Comparison of ENCODE assay signal across 33 mouse cellular contexts in the genomic region with DNA sequence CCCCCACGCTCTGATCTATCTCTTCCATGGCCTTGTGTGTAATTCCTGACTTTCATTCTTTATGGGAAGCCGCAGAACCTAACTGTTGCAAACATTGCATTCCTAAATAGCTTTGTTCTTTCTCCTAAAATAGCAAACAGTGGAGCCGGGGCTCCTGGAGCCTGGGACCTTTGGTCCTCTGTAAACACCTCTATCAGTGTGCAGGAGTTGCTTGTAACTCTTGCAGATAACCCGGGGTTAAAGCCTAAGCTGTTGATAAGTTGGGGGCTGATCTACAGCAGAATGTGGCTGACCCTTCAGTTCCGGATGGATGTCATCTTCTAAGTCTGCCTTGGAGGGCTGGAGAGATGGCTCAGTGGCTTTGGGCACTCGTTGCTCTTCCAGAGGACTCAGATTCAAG. TPM values are rescaled to one million over a fixed set of nuclear protein-coding genes. Genes with fewer than 3 reads are reported as not detected.
DNase-seq lines count a peak whose midpoint lies in the region; ATAC-seq lines count a peak whose summit lies in the region.
"Had no signal": no experiment of that assay in that cellular context is flagged by ENCODE, and none has a peak within 500 bp of the region (broad histone marks: within the 10 kb centered on the region; RNA-seq: fewer than 3 reads in every experiment).

No protein-coding gene starts in this region.

- peak overlapping the region; percentile 50 for H3K9ac ChIP-seq in heart, embryonic 13.5 days
- H3K9ac ChIP-seq in intestine, embryonic 15.5 days = no peak overlapping the region
- H3K9ac ChIP-seq in liver, embryonic 16.5 days (ENCODE audit: low read depth, low read length) = no peak overlapping the region
- H3K9ac ChIP-seq: hindbrain, embryonic 14.5 days; limb, embryonic 13.5 days; lung, embryonic 14.5 days had no signal

- no peaks in the 10 kb centered on the region for H3K27me3 ChIP-seq in heart, embryonic 13.5 days (replicated peaks)
- no peaks in the 10 kb centered on the region for H3K27me3 ChIP-seq in intestine, embryonic 15.5 days (replicated peaks)
- H3K27me3 ChIP-seq in liver, embryonic 16.5 days (ENCODE audit: control insufficient read depth, insufficient read depth, low read depth, low read length) = no peaks in the 10 kb centered on the region
- H3K27me3 ChIP-seq: CH12.LX; limb, embryonic 13.5 days; Patski had no signal

- H3K36me3 ChIP-seq in heart, embryonic 13.5 days = peaks cover 90% of the 10 kb centered on the region
- peaks cover 15% of the 10 kb centered on the region for H3K36me3 ChIP-seq in intestine, embryonic 15.5 days
- peaks cover 5% of the 10 kb centered on the region; the same call in 1 of the 2 replicates for H3K36me3 ChIP-seq in liver, embryonic 16.5 days (ENCODE audit: control insufficient read depth, insufficient read depth)

- peaks cover 6% of the 10 kb centered on the region; the same call in 1 of the 2 replicates for H3K9me3 ChIP-seq in heart, embryonic 13.5 days
- H3K9me3 ChIP-seq in intestine, embryonic 15.5 days = no peaks in the 10 kb centered on the region
- H3K9me3 ChIP-seq in liver, embryonic 16.5 days (replicated peaks; ENCODE audit: control insufficient read depth, low read length) = no peaks in the 10 kb centered on the region
- H3K9me3 ChIP-seq: forebrain, embryonic 10.5 days; G1E; limb, embryonic 13.5 days had no signal

- peak overlapping the region; percentile 30 for H3K4me2 ChIP-seq in heart, embryonic 13.5 days
- peak overlapping the region; percentile 20 for H3K4me2 ChIP-seq in intestine, embryonic 15.5 days (replicated peaks)
- peak overlapping the region; percentile 32; the same call in 1 of the 2 replicates for H3K4me2 ChIP-seq in liver, embryonic 16.5 days (ENCODE audit: low read depth, low read length)
- H3K4me2 ChIP-seq: hindbrain, embryonic 14.5 days; limb, embryonic 13.5 days; lung, embryonic 14.5 days had no signal

- H3K4me1 ChIP-seq in heart, embryonic 13.5 days = peaks cover 20% of the 10 kb centered on the region
- no peaks in the 10 kb centered on the region for H3K4me1 ChIP-seq in intestine, embryonic 15.5 days (replicated peaks)
- peaks cover 28% of the 10 kb centered on the region for H3K4me1 ChIP-seq in liver, embryonic 16.5 days (ENCODE audit: control insufficient read depth, low read depth, low read length)
- H3K4me1 ChIP-seq: embryonic facial prominence, embryonic 10.5 days; forebrain, embryonic 10.5 days; limb, embryonic 13.5 days had no signal

- DNase-seq in heart, adult 9 months (ENCODE audit: low spot score in 2 of 2) = no peak
- DNase-seq in liver = peak; percentile 37
- DNase-seq in embryo, embryonic 11 days = no peak
- DNase-seq: cerebellum, adult 11 months; cerebellum, adult 9-11 months; gastrocnemius, postnatal 25 days; heart, postnatal 14 days; kidney, adult 9 months; kidney, postnatal 36 days; lung, embryonic 14.5 days; midbrain, embryonic 14.5 days had no signal

- peak overlapping the region; percentile 67 for H3K27ac ChIP-seq in heart, embryonic 13.5 days (replicated peaks)
- H3K27ac ChIP-seq in intestine, embryonic 15.5 days = 0 out of 2 replicates have a peak overlapping the region, but pooled peaks have one; percentile 28
- H3K27ac ChIP-seq in liver, embryonic 16.5 days (ENCODE audit: low read length) = peak overlapping the region; percentile 83
- H3K27ac ChIP-seq: embryonic facial prominence, embryonic 10.5 days; forebrain, embryonic 10.5 days; hindbrain, embryonic 14.5 days; limb, embryonic 13.5 days had no signal

- 18% methylated on average over 6 of the region's 6 CpGs for WGBS in heart, embryonic 13.5 days
- 32% methylated on average over 6 of the region's 6 CpGs for WGBS in intestine, embryonic 15.5 days
- 27% methylated on average over 6 of the region's 6 CpGs for WGBS in liver, embryonic 16.5 days (ENCODE audit: insufficient replicate concordance)

- no peak overlapping the region for H3K4me3 ChIP-seq in heart, embryonic 13.5 days
- H3K4me3 ChIP-seq in intestine, embryonic 15.5 days (replicated peaks) = no peak overlapping the region
- H3K4me3 ChIP-seq in liver, embryonic 16.5 days (ENCODE audit: low read depth, low read length) = no peak overlapping the region
- H3K4me3 ChIP-seq: embryonic facial prominence, embryonic 10.5 days; forebrain, embryonic 10.5 days; limb, embryonic 13.5 days had no signal

- no peak for ATAC-seq in heart, embryonic 13.5 days (ENCODE audit: extremely low read depth, insufficient number of reproducible peaks, low FRiP score, low TSS enrichment)
- peak; percentile 64 for ATAC-seq in intestine, embryonic 15.5 days
- ATAC-seq in liver, embryonic 16.5 days (ENCODE audit: low read depth) = peak; percentile 59
- ATAC-seq in megakaryocyte, adult 5-6 weeks (ENCODE audit: poor library complexity, severe bottlenecking) = no peak
- ATAC-seq: forebrain, embryonic 16.5 days; inflammation-experienced regulatory T-cells, adult 6 months; Patski had no signal

RNA-seq across cellular contexts. Expression of gene Nipsnap2, which starts 19.2 kb away (rescaled TPM):
- 269 and 291 TPM in 2 replicates for polyA plus RNA-seq in heart, embryonic 13.5 days (2015; fragmentation: Nextera tagmentation; extraction: Ambion mirVana)
- 86.1 and 94.2 TPM in 2 replicates for polyA plus RNA-seq in intestine, embryonic 15.5 days (2015; fragmentation: Nextera tagmentation; extraction: Ambion mirVana)
- 23.1 and 23.8 TPM in 2 replicates for polyA plus RNA-seq in liver, embryonic 16.5 days (2015; fragmentation: Nextera tagmentation; extraction: Ambion mirVana)
- total RNA-seq in megakaryocyte, adult 5-6 weeks (2015) = 26.3 and 29.6 TPM in 2 replicates
- total RNA-seq in megakaryocyte, adult 5-6 weeks (2017) = 26.5 and 29.3 TPM in 2 replicates

RNA-seq across cellular contexts. Expression of gene Mrps17, which starts 28.8 kb away (rescaled TPM):
- polyA plus RNA-seq in heart, embryonic 13.5 days (2015; fragmentation: Nextera tagmentation; extraction: Ambion mirVana) = 151 and 163 TPM in 2 replicates
- 189 and 197 TPM in 2 replicates for polyA plus RNA-seq in intestine, embryonic 15.5 days (2015; fragmentation: Nextera tagmentation; extraction: Ambion mirVana)
- 83.5 and 93.1 TPM in 2 replicates for polyA plus RNA-seq in liver, embryonic 16.5 days (2015; fragmentation: Nextera tagmentation; extraction: Ambion mirVana)
- 106 and 130 TPM in 2 replicates for total RNA-seq in megakaryocyte, adult 5-6 weeks (2015)
- total RNA-seq in megakaryocyte, adult 5-6 weeks (2017) = 52.3 and 78.1 TPM in 2 replicates

RNA-seq across cellular contexts. Expression of gene Sept14, which starts 35.7 kb away (rescaled TPM):
- not detected in 2 replicates for polyA plus RNA-seq in heart, embryonic 13.5 days (2015; fragmentation: Nextera tagmentation; extraction: Ambion mirVana)
- not detected in 2 replicates for polyA plus RNA-seq in intestine, embryonic 15.5 days (2015; fragmentation: Nextera tagmentation; extraction: Ambion mirVana)
- polyA plus RNA-seq in liver, embryonic 16.5 days (2015; fragmentation: Nextera tagmentation; extraction: Ambion mirVana) = not detected in 2 replicates
- not detected in 2 replicates for total RNA-seq in megakaryocyte, adult 5-6 weeks (2015)
- total RNA-seq in megakaryocyte, adult 5-6 weeks (2017) = not detected in 2 replicates
- total RNA-seq: adrenal gland, postnatal 4 days; CH12.LX; common myeloid progenitor, adult 5-6 weeks; G1E; gastrocnemius, postnatal 25 days; heart, postnatal 14 days; layer of hippocampus, adult 8-10 months; left cerebral cortex, postnatal 25 days; megakaryocyte-erythroid progenitor cell, adult 5-6 weeks had no signal
- polyA plus RNA-seq: embryonic facial prominence, embryonic 10.5 days; forebrain, embryonic 10.5 days; forebrain, embryonic 16.5 days; G1E; hindbrain, embryonic 14.5 days; inflammation-experienced regulatory T-cells, adult 6 months; limb, embryonic 13.5 days; lung, embryonic 14.5 days; midbrain, embryonic 14.5 days; neural tube, embryonic 11.5 days; small intestine, adult 2 months; stomach, embryonic 16.5 days; thymus, postnatal 0 days had no signal

RNA-seq across cellular contexts. Expression of gene Psph, which starts 43.2 kb away (rescaled TPM):
- 24.6 and 28.2 TPM in 2 replicates for polyA plus RNA-seq in heart, embryonic 13.5 days (2015; fragmentation: Nextera tagmentation; extraction: Ambion mirVana)
- 50.4 and 56.5 TPM in 2 replicates for polyA plus RNA-seq in intestine, embryonic 15.5 days (2015; fragmentation: Nextera tagmentation; extraction: Ambion mirVana)
- polyA plus RNA-seq in liver, embryonic 16.5 days (2015; fragmentation: Nextera tagmentation; extraction: Ambion mirVana) = 92.8 and 104 TPM in 2 replicates
- total RNA-seq in megakaryocyte, adult 5-6 weeks (2015) = 8.8 and 11.1 TPM in 2 replicates
- total RNA-seq in megakaryocyte, adult 5-6 weeks (2017) = 9.8 and 10.3 TPM in 2 replicates

Comparison
In these comparisons a context has a peak if more than half of its experiments do, and no peak if none do; other contexts are left out.
1. ATAC-seq: peak in intestine, embryonic 15.5 days (single experiment) and liver, embryonic 16.5 days (single experiment); none in heart, embryonic 13.5 days (single experiment) and megakaryocyte, adult 5-6 weeks (single experiment).
2. H3K27ac ChIP-seq: peak in every context shown above with its lines; median percentile 83 in liver, embryonic 16.5 days; 67 in heart, embryonic 13.5 days; 28 in intestine, embryonic 15.5 days.
3. Peak in every context shown above with its lines, with median percentiles within 50 percentile points of each other: H3K4me2 ChIP-seq.